Mouse (Mus musculus) adrenal gland, postnatal 14 days (tissue): ENCODE data around the gene Gm49380. TPM values are rescaled to one million over a fixed set of nuclear protein-coding genes. Genes with fewer than 3 reads are reported as not detected.

ENCODE experiments used
- DNase-seq: peaks from one replicate; pipeline ENCODE4 v3.0.0; 2021; ENCODE audit warnings: mixed read lengths
- long read RNA-seq, 2 experiments: library from polyadenylated mRNA; stranded (forward); transcript quantifications; one replicate each; pipeline ENCODE4 v2.0.0; 2021
- total RNA-seq: library from RNA; stranded (reverse); gene quantifications from 2 replicates; pipeline ENCODE4 v1.2.3, GENCODE M21; 2021

Gene Gm49380
- 0.15 and 0.52 TPM in 2 replicates for total RNA-seq
- long read RNA-seq, experiment 1, partial matches to known transcripts = 0 of 1 reads
- long read RNA-seq, experiment 1, other reads (novel, unspliced or antisense) = 1 of 1 reads
- long read RNA-seq, experiment 2 = 0 reads

DNA sequence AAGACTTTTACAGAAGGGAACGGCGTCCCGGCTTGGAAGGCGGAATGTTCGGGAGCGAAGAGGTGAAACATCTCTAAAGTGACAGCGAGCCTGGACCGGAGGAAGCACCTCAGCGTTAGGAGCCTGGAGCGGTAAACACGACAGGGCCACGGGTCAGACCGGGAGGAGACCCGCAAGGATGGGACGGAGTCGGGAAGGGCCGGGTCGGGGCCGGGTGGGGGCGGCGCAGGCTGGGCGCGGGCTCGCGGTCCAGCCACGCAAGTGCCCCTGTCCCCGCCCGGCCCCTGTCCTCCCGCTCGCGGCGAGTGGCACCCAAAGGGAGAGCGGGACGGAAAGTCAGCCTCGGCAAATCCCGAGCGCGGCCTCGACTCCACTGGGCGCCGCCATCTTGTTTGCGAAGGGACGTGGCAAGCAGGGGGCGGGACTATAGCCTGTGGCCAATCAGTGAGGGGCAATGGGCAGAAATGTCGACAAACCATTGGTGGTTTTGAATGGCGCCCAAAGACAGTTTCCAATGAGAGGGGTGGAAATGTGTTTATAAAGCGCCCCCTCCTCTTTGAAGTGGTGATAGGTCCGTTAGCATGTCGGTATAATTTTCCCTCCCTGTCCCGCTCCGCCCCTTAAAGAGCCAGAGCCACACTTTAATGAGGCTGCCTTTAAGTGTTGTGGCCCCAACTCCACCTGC lies at the start of gene Gm49380, which contains the start of gene Rnf26:
Gm49380 (minus strand) TSS at position 396 of the 685 bp plus-strand sequence.
Rnf26 (minus strand) TSS at position 413 of the 685 bp plus-strand sequence.
- peak; percentile 97 for DNase-seq

DNA sequence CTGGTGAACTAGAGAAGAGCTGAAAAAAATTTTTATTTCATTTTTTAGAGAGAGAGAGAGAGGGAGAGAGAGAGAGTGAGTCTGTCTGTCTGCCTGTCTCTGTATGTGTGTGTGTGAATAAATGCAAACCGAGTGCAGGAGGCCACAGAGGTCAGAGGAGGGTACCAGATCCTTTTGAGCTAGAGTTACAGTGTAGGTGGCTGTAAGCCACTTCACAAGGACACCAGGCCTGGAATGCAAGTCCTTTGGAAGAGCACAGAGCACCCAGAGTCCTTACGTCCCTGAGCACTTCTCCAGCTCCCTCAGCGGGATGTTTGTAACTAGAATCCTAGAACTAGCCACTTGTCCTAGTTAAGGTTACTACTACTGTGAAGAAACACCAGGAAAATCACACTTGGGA lies 46.6 kb upstream of the Gm49380 start:
- no peak for DNase-seq

DNA sequence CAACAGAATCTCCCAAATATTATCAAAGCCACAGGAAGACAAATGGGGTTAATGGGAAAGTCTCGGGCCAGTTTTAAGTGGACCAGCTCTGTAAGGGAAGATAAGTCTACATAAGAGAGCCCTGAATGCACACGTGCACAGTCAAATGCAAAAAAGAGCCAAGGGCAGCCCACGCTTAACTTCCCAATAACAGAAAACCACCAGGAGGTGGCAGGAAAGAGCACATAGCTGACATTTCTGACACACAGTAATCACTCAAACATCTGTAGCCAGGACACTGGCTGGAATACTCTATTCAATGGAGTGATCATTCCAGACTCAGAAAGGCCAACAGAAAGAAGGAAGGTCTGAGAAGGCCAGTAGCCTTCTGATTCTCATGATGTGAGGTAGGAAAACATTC lies 34.0 kb upstream of the Gm49380 start:
- DNase-seq = peak; percentile 47

DNA sequence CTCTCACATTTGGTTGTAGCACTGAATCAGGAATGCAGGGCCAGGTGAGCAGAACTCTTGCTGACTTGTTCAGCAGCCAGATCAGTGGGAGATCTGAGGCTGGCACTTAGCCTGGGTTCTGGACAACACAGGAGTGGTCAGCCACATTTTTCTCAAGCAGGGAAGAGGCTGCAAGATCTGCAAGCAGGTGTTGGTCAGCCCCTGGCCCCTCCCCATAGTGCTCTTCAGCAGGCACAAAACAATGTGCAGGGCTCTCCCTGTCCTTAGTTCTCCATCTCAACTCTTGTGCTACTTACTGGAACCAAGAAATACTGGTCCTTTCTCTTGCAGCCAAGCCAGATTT lies 31.4 kb upstream of the Gm49380 start:
- no peak for DNase-seq

DNA sequence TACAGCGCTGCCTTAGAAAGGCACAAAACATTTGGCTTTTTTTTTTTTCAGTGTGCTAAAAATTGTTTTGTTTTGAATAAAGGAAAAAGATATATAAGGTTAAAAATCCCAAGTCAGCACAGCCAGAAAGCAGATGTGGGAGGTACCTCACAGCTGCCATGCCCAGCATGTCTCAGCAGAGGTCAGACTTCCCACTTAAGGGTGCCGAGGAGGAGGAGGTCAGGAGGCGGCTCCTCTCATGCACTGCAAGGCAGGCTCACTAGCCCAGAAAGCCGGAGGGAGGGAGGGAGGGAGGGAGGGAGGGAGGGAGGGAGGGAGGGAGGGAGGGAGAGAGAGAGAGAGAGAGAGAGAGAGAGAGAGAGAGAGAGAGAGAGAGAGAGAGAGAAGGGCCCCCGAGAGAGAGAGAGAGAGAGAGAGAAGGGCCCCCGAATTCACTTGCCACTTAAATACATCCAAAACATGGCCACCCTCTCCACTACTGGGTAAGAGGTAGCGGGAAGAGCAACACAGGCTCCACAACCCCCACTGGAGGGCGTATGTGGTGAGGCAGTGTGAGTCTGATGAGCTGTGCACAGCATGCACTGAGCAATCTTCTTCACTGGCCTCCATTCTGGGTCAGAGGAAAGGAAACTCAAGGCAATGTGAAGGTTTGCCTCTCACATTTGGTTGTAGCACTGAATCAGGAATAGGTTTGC lies 30.9 kb upstream of the Gm49380 start:
- DNase-seq = peak; percentile 64

DNA sequence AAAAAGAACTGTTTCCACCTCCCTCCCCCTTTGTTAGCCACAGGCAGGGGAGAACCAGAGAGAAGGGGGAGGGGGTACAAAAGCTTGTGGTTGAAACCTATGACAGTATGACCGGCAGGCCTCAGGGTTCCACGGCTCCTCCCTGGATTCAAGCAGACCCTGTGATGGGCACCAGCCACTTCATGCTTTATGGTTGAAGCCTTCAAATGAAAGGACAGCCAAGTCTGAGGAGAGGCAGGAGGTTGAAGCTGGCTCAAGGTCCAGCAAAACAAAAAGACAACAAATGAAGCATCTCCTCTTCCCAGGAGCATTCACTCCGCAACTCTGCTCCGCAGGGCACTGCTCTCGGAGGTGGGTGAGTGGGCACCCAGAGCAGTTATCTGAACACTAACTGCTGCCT lies 30.1 kb upstream of the Gm49380 start:
- no peak for DNase-seq

DNA sequence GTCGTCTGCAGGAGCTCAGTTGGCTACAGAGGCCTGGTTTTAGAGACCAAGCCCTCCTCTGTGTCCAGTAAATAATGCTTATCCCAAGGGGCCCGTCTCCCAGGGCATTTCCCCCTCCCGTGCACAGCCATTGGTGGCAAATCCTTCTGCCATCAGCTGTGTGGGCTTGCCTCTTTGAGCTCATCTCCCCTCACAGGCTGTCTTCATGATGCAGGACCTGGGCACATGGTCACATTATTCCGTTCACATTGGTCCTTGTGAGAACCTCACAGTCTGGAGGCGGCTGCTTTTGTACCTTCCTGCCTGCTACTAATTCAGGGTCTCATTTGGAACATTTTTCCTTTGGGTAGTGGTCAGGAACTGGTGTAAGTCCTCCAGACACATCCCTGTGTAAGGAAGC lies 28.7 kb upstream of the Gm49380 start:
- DNase-seq = no peak

DNA sequence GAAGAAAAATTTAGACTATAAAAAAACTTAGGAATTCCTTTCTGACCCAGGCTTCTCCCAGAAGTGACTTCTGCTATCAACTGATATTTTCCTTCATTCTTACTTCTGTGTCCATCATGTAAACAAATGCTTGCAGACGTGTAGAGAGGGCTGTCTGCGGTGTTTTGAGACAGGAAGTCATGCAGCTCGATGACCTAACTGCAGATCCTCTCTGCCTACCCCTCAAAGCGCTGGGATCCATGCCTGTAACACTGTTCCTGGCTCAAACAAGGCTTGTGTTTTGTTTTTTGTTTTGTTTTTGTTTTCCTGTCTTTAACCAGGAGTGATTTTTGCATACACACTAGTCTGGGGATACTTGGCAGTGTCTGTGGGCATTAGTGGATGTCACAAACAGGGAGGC lies 24.5 kb upstream of the Gm49380 start:
- DNase-seq = no peak

DNA sequence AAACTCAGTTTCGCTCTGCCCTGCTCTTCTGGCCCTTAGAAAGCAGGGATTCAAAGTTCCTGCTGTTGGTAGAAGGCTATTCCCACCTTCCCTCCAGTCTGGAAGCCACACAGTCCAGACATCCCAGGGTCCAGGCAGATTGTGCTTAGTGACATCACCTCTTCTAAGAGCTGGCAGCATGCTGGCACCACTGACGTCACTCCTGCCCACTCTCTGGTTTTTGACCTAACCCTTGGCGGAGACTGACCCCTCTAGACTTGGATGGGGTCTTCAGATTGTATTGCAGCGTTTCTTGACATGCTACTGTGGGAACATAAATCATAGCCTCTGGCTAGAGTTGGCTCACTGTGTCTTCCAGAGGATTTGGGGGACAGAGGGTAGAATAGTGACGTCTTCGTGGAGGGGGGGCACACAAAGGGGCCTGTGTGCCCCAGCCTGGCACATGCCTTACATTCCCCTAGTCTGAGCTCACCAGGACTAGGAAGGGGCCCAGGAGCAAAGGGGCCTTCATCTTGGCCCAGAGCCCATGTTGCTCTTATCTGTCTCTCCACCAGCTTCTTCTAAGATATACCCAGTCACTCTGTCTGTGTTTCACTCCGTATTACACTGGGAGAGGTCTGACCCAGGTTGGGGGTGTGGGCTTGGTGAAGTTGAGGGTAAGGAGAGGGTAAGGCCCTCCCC lies 22.6 kb upstream of the Gm49380 start:
- no peak for DNase-seq

DNA sequence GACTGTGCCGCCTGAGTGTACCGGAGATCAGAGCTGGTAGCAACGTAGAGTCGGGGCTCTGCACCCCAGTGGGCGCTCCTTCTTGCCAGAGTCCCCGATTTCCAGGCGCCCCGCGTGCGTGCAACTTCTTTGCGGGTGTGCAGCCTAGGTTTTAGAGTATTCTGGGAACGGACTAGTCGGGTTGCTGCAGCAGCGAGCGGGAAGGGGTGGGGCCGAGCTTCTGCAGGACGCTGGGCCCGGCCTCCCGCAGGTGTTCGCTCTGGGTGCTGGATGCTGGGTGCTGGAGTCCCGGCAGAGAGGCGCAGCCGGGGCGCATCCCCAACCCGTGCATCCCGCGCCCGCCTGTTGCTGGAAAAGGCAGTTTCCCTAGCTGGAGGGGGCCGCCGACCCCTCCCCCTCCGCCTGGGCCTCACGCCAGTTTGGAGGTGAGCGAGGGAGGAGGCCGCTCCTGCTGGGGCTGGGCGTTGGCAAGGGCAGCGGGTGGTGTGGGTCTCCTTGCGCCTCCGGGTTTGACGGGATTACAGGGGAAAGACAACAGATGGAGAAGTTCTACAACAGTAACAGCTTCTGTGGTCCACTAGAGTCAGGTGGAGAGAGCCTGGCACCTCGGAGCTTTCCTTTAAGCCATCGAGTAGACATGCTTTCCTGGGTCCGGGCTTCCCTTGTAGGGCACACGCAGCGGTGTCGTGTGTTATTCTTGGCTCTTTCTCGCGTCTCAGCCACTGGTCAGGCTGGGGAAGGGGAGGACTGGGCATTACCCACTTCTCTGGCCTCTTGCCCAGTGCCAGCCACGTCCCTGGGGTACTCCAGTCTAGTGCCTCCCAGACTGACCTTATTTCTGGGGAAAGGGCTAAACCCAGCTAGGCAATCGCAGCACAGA lies 21.8 kb upstream of the Gm49380 start:
- peak; percentile 83 for DNase-seq

DNA sequence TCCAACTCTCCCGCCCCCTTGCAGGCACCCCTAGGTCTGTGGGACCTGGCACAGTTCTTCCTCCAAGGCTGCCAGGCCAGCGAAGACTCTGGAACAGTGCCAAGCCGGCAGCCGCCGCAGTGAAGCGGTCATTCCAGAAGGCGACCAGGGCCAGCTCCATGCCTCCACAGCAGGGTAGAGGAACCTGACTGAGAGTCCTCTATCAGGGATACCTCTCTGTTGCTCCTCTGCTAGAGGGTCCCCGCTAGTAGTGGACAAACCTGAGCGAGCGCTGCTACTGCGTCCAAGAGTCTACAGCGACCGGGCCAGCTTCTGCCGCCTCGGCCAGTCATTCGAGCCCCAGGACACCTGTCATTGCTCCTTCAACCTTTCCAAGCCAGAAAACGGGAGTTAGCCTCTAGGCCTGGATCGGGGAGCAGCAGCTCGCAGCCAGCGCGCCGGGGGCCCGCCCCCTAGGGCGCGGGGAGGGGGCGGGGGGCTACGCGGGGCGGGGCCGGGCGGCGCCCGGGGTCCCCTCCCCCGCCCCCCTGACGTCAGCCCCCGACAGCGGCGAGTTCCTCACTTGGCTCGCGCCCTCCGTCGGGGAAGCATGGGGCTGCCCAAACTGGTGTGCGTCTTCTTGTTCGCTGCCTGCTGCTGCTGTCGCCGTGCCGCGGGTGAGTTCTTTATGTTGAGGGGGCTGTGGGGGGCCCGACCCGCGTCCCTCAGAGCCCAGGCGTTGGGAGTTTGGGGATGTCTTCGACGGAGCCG lies 21.0 kb upstream of the Gm49380 start, which contains the start of gene Mcam:
Mcam (plus strand) TSS at position 369 of the 750 bp plus-strand sequence.
- peak; percentile 86 for DNase-seq

DNA sequence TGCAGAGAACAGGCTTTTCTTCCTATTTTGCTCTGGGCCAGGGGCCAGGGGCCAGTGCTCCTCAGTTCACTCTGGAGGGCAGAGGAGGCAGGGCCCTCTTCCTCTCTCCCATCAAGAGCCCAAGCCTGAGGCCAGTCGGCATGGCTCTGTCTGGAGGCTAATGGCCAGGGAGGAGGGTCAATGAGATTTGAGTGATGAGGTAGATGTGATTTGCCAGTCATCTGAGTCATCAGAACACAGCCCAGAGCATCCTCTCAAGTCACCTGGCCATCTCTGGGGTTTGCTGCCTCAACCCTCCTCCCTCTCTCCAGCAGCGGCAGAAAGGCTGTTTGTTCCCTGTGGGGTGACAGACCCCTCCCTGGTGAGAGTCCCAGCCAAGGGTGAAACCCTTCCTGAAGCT lies 20.0 kb upstream of the Gm49380 start:
- DNase-seq = no peak

DNA sequence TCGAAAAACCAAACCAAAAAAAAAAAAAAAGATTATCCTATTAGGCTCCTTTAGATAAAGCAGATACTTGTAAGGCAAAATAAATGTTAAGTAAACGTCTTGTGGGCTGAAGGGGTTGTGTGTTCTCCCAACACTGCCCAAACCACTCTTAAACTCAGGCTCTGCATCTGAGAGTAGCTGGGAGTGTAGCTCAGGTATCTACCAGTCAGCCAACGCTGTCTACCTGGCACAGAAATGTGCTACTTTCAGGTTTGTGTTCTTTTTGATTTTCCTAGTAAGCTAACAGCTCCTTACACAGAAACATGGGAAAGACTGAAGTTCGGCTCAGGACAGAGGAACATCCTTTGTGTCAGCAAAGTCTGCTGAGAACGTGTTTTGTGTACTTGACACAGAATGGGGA lies 18.9 kb upstream of the Gm49380 start:
- DNase-seq = no peak

DNA sequence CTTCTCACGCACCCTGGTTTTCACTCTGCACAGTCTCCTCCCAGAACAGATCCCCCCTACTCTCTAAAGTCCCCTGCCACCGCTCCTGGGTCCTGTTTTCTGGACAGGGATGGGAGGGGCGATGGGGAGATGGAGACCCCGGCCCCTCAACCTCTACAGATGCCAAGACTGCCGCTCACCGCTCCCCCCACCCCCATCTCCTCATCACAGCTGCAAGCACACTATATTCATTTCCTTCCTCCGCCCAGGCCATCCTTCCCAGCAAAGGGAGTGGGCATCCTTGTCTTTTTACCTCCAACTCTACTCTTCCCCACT lies 17.9 kb upstream of the Gm49380 start:
- no peak for DNase-seq

DNA sequence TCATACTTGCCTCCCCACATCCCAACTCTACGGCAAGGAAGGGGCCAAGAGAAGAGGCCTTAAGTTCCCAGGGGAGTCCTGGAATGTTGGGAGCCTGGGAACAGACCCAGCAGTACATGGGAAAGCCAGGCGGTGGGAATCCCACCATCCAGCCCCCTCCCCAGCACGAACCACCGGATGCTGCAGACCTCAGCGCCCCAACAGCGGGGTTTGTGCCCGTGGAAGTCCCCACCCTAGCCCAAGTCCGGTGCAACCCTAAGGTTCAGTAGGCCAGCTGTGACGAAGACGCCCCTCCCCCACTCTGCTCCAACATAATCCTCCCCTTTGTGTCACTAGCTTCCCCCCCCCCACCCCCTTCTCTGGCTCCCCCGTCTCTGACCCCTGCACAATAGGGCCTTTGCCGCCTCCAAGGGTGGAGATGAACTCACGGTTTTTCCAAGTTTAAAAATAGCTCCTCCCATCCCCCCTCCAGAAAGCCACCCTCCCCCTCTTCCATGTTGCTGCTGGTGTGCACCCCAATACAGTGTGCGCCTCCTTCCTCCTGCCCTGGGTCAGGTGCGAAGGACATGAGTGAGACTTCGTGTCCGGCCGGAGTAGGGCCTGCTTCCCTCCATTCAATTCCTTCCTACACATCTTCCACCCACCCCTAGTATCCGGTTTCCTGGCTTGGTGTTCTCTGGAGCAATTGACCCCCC lies 17.4 kb upstream of the Gm49380 start:
- peak; percentile 63 for DNase-seq

DNA sequence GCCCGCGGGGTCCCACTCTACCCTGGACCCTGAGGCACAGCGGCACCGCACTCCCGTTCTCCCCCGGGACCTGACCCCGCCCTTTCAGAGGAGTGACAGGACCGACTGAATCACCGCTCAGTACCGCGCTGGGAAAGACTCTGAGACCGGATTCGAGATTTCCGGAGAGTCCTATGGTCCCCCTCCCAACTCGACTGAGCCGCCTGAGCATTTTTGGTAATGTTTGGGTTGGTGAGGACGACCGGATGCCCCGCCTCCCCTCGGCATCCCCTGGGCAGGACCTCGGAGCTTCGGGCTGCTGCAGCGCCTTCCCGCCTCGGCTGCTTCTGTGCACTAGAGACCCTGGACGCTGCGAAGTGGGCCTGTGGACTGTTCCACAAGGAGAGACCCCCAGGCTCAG lies 16.7 kb upstream of the Gm49380 start:
- peak; percentile 84 for DNase-seq

DNA sequence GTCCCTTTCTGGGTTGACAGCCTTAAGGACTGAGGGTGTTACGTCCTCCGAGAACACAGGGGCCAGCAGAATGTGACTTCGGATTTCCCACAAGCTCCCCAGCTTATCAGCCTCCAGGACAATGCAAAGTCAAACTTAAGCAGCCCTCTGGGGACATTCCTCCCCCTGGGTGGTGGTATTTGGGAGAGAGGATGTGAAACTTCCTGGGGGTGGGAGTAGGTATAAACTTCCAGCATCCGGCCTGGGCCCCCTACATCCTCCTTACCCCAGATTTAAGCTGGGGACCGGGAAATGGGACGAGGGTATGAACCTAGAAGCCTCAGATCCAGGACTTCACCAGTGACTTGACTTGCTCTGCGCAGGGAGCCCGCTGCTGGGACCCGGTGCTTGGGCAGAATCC lies 16.3 kb upstream of the Gm49380 start:
- DNase-seq = peak; percentile 40

DNA sequence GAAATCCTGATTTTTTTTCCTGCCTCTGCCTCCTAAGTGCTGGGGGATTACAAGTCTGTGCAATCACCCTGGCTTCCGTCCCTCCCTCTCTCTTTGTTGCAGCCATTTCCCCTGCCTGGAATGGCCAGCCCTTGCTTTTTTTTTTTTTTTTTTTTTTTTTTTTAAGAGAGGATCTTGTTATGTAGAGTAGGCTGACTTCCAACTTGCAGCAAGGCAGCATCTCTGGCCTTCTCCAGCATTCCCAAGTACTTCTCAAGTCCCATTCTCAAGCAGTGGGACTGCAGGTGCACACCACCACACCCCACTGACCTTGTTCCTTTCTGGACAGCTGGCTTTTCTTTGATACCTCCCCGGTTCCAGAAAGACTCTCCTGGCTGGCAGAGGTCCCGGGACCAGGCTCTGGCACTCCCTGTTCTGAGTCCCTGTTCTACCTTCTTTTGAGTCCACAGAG lies 14.1 kb upstream of the Gm49380 start:
- DNase-seq = peak; percentile 58

DNA sequence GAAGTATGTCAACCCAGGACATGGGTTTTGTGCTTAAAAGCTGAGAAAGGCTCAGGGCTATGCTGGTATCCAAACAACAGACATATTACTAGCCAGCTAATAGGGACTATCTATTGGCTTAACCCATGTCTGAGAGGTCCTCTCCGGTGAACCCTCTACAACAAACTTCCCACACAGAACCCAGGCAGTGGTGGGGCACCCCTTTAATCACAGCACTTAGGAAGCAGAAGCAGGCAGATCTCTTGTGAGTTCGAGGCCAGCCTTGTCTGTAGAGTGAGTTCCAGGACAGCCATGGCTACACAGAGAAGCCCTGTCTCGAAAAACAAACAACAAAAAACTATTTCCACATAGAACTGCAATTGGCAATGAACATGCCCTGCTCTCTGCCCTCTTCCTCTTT lies 13.4 kb upstream of the Gm49380 start:
- no peak for DNase-seq

DNA sequence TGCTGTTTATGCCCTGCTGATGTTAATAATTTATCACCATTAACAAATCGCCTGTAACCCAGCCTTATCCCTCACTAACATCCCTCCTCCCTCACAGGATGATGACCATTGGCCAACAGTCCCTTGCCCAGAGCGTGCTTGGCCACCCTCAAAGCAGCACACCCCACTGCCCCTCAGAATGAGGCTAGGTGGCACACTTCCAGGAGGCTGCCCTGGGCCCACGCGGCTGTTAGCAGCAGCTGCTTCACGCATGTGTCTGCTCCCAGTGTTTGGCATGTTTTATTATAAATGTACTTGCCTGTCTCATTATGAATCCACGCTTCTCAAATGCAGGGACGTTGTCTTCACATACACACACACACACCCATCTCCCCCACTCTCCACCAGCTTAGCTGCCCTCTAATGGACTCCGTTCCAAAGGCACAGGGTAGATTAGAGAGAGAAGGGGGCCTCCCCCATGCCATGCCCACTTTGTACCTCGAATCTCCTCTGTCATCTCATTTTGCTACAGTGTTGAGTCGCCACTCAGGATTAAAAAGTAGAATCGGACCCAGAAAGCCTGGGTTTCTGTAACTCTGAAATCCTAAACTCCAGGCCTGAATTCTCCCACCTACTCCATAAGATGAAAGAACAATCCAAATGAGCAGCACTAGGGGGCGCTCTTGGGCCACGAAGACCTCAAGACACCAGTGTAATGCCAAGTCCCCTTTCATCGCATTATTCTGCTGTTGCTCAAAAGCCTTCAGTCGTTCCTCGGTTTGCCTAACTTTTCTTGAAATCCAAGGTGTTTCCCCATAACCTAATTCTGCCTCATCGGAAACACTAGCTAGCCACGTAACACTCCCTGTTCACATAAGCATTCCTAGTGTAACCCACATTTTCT lies 12.5 kb upstream of the Gm49380 start:
- peak; percentile 92 for DNase-seq
